Mouse (Mus musculus) megakaryocyte, embryonic 14.5 days (primary cell): ENCODE results near the gene Dach2. TPM values are rescaled to one million over a fixed set of nuclear protein-coding genes. Genes with fewer than 3 reads are reported as not detected.
"Not testable (repeated sequence)": the region's sequence is repeated elsewhere in the genome, so short reads cannot be mapped to it uniquely, and the experiment has no call there.

Experiments used
- H3K27me3 ChIP-seq: replicated peaks from 2 replicates; pipeline ENCODE3; 2012; ENCODE audit warnings: inconsistent platforms
- H3K36me3 ChIP-seq: replicated peaks from 2 replicates; pipeline ENCODE3; 2012; ENCODE audit warnings: low read length, inconsistent platforms, mixed read lengths
- H3K4me1 ChIP-seq: 2 replicates; pipeline ENCODE4 v1.6.1; 2012; ENCODE audit warnings: inconsistent platforms
- H3K4me3 ChIP-seq: replicated peaks from 2 replicates; pipeline ENCODE3; 2012; ENCODE audit warnings: moderate library complexity, mild to moderate bottlenecking, inconsistent platforms
- H3K9me3 ChIP-seq: 2 replicates; pipeline ENCODE4 v1.6.1; 2012; ENCODE audit warnings: inconsistent platforms
- FLI1 ChIP-seq: IDR thresholded peaks from 2 replicates; pipeline ENCODE4 v1.6.1; 2012; ENCODE audit warnings: low read length, inconsistent platforms, mixed read lengths
- GATA1 ChIP-seq: IDR thresholded peaks from 3 replicates; pipeline ENCODE4 v1.6.1; 2012; ENCODE audit warnings: mixed read lengths, low read length, inconsistent platforms, borderline replicate concordance
- polyA plus RNA-seq: library from polyadenylated mRNA; stranded (reverse); fragments of >175 nt; gene quantifications from 2 replicates; pipeline ENCODE4 v1.2.3, GENCODE M21; 2012; ENCODE audit warnings: low replicate concordance; ENCODE audit not compliant: insufficient read depth

Gene Dach2
- polyA plus RNA-seq = not detected in 2 replicates

DNA sequence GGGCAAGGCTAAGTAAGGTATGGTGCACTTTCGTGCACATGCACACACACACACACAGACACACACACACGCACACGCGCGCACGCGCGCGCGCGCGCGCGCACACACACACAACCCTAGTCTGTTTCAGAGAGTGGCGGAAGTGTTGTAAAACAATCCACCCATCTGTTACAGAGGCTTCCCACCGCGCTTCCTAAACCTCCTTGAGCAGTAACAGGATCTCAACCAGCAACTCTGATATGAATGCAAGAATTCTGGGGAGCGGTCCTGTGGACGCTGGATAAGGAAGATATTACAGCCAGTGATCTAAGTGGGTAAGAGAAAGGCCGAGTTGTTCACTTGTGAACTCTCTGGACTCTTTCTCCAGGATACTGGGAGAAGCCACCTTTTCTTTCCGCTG is at the start of gene Dach2:
TSS of gene Dach2 (plus strand) at position 107 of the 400 bp plus-strand sequence.
- Histone ChIP-seq H3K9me3 (no peaks in the 10 kb centered on the region), H3K4me3 (peak within 1 kb of the TSS; percentile 92), H3K4me1 (peaks cover 6% of the 10 kb centered on the region), H3K27me3 (peaks cover 8% of the 10 kb centered on the region), H3K36me3 (no peaks in the 10 kb centered on the region)
- TF ChIP-seq FLI1 (no peak), GATA1 (no peak)

DNA sequence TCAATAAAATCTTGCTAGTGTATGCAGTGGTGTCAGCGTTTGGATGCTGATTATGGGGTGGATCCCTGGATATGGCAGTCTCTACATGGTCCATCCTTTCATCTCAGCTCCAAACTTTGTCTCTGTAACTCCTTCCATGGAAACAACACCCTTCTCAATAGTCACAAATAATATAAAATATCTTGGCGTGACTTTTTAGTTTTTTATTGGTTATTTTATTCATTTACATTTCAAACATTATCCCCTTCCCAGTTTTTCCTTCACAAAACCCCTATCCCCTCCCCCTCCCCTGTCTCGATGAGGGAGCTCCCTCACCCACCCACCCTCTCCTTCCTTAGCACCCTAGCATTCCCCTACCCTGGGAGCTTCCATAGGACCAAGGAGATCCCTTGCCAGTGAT is 44.9 kb upstream of the Dach2 start:
- H3K27me3 ChIP-seq, H3K9me3 ChIP-seq, H3K36me3 ChIP-seq, H3K4me1 ChIP-seq, H3K4me3 ChIP-seq: not testable (repeated sequence)

DNA sequence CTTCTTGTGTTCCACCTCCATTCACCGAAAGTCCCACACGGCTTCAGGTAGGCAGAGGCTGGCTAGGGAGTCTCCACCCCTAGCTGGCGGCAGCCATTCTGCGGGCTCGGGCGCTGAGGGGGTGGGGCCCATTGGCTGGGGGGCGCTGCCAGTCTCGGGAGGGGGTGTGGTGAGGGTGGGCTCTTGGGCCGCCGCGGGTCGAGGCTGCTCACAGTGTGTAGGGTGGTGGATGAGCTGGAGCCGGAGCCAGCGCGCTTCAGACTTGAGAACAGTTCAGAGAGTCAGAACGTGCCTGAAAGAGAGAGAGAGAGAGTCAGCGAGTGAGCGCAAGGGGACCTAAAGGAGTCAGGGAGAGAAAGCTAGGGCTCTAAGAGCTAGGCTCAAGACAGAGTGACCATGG is 721 bp downstream of the Dach2 start:
- no peaks in the 10 kb centered on the region for H3K36me3 ChIP-seq
- no peaks in the 10 kb centered on the region for H3K9me3 ChIP-seq
- peak overlapping the region; percentile 92 for H3K4me3 ChIP-seq
- H3K27me3 ChIP-seq = peaks cover 8% of the 10 kb centered on the region
- H3K4me1 ChIP-seq = peaks cover 6% of the 10 kb centered on the region
- TF ChIP-seq GATA1 (no peak), FLI1 (no peak)

DNA sequence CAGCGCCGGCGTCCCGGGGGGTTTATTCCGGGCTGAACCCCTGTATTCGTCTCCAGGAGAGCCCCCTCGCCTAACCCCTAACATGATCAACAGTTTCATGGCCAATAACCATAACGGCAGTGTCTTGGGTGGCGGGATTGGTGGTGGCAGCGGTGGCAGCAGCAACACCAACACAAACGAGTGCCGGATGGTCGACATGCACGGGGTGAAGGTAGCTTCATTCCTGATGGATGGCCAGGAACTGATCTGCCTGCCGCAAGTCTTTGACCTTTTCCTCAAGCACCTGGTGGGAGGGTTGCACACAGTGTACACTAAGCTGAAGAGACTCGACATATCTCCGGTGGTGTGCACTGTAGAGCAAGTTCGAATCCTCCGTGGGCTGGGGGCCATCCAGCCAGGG is 1.2 kb downstream of the Dach2 start:
- Histone ChIP-seq H3K36me3 (no peaks in the 10 kb centered on the region), H3K27me3 (peaks cover 8% of the 10 kb centered on the region), H3K4me1 (peaks cover 6% of the 10 kb centered on the region), H3K9me3 (no peaks in the 10 kb centered on the region), H3K4me3 (peak overlapping the region; percentile 92)
- TF ChIP-seq FLI1 (no peak), GATA1 (no peak)

DNA sequence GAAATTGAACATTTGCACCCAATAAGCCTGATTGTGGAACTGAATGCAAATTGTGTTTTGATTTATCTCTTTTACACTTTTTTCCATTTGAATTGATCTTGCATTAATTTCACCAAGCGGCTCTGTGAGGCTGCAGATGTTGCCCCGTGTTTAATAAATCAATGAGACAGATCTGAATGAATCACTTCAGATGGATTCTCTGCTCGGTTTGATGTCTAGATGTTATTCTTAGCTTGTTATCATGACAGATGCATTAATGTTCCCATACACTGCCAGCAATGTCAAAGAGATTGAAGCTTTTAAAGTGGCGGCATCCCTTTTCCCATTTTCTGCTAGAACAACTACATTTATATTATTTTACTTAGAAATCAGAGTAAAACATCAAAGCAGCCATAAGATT is 7.0 kb downstream of the Dach2 start:
- Histone ChIP-seq H3K9me3 (no peaks in the 10 kb centered on the region), H3K36me3 (no peaks in the 10 kb centered on the region), H3K4me3 (no peak overlapping the region), H3K4me1 (no peaks in the 10 kb centered on the region), H3K27me3 (no peaks in the 10 kb centered on the region)
- no peak for TF ChIP-seq GATA1
- no peak for TF ChIP-seq FLI1

DNA sequence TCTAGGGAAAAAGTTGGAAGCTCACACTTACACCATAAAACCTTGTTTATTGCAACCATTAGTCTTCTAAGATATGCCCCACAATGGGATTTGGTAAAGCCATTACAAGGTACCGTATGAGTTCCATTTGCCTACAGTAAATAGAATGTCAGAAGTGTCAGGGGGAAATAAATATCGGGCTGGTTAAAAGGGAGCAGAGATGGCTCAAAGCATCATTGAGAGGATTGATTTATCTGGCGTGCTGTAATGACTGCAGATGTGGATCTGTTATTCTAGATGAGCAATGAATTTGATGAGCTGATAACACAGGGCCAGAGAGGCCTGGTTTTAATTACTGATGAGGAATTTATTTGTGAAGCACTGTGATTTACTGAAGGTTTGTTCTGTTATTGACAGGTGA is 40.8 kb downstream of the Dach2 start:
- Histone ChIP-seq H3K4me3 (no peak overlapping the region), H3K27me3 (no peaks in the 10 kb centered on the region), H3K36me3 (no peaks in the 10 kb centered on the region), H3K9me3 (no peaks in the 10 kb centered on the region), H3K4me1 (no peaks in the 10 kb centered on the region)
- no peak for TF ChIP-seq GATA1
- TF ChIP-seq FLI1 = no peak

DNA sequence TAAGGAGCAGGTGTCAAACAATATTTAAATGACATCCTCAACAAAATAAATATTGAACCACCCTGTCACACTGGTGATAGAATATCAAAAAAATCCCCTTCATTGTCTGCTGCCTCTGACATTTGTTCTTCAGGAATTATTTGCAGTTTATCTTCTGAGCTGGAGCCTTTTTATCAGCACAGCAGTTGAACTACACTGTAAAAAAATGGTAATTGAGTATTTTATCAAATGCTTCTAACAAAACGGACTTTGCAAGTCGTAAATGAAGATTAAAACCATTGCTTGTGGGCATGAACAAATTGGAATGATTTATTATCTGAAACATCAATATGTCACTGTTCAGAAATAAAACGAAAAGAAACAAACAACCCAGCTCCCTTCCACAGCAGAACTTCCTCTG is 97.1 kb downstream of the Dach2 start:
- TF ChIP-seq GATA1 (no peak), FLI1 (no peak)
- H3K36me3 ChIP-seq = no peaks in the 10 kb centered on the region
- no peaks in the 10 kb centered on the region for H3K9me3 ChIP-seq
- H3K27me3 ChIP-seq = no peaks in the 10 kb centered on the region
- H3K4me3 ChIP-seq = no peak overlapping the region
- H3K4me1 ChIP-seq = no peaks in the 10 kb centered on the region

DNA sequence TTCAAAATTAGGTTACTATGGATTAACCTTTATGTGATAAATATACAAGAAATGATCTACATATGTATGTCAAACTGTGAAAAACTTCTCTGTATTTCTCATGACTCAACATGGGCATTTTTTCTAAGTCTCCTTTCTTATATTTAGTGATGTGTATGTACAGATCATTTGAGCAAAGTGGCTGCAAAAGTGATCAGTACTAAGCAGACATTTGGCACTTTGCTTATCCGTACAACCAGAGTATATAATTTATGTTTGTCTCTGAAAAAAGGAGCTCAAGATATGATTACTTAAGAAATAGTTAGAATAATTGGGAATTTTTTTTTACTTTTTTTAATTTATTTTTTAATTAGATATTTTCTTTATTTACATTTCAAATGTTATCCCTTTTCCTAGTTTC is 111.4 kb downstream of the Dach2 start:
- H3K36me3 ChIP-seq = no peaks in the 10 kb centered on the region
- H3K27me3 ChIP-seq = no peaks in the 10 kb centered on the region
- H3K4me1 ChIP-seq = no peaks in the 10 kb centered on the region
- H3K9me3 ChIP-seq = no peaks in the 10 kb centered on the region
- TF ChIP-seq FLI1 (no peak), GATA1 (no peak)
- H3K4me3 ChIP-seq = no peak overlapping the region

DNA sequence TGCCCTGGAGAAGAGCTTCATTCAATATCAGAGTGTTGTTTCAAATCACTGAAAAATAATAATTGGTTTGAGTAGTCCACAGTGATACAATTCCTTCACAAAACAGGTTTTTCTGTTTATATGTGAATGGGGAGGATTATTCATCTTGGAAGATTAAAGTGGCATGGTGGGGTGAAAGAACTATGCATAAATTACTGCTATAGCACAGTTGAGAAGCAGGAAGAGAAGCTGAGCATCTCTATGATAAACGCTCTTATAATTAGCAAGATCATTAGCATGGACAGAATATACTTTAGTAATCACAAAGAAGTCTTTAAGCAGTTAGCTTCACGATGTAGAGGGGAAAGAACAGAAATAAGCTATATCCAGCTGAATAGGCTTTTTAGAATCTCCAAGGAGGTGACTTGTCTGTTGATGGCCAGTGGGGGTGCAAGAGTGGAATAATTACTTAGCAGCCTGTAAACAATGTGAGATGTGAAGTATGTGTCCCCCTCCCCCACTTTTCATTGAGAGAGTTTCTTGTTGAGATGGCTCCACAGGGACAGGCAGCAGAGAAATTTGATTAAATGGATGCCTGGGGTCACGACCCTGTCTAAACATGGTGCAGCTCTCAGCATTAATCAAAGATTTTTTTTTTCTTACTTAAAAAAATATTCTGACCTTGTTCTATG is 124.3 kb downstream of the Dach2 start:
- no peaks in the 10 kb centered on the region for H3K27me3 ChIP-seq
- H3K4me1 ChIP-seq = no peaks in the 10 kb centered on the region
- no peak for TF ChIP-seq GATA1
- no peak for TF ChIP-seq FLI1
- no peaks in the 10 kb centered on the region for H3K9me3 ChIP-seq
- no peaks in the 10 kb centered on the region for H3K36me3 ChIP-seq
- no peak overlapping the region for H3K4me3 ChIP-seq

DNA sequence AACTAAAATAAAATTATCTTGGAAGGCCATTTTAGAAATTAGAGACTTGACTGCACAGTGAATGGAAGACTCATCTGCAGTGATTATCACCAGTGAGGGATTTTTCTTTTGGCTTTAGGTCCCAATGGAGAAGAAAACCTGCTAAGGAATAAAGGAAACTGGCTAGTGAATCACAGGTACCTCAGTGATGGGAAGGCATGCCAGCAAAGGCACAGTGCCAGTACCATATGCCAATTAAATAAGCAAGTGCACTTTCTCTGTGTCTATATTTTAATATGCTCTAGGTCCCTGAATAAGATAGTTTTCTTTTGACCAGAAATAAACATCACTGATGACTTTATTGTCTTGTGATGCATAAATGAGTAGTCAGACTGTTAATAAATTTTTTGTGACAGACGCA is 184.8 kb downstream of the Dach2 start:
- no peaks in the 10 kb centered on the region for H3K27me3 ChIP-seq
- no peak overlapping the region for H3K4me3 ChIP-seq
- H3K9me3 ChIP-seq = no peaks in the 10 kb centered on the region
- TF ChIP-seq FLI1 (no peak), GATA1 (no peak)
- no peaks in the 10 kb centered on the region for H3K36me3 ChIP-seq
- H3K4me1 ChIP-seq = no peaks in the 10 kb centered on the region

DNA sequence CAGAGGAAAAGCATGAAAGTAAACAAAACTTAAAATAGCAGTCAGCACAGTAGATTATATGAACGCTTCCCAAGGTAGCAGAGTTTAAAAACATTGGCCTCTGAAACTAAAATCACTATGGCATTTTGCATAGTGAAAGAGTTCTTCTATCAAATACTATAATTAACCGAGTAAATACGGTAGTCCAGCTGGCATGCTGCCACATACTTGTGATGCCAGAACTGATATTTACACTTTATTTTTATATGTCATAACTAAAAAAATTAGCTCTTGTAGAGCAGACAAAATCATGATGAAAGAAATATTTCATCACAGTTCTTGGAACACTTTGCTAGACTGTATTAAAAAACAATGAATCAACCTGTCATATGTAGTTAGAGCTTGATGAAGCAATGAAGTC is 247.8 kb downstream of the Dach2 start:
- Histone ChIP-seq H3K36me3 (no peaks in the 10 kb centered on the region), H3K4me1 (no peaks in the 10 kb centered on the region), H3K9me3 (no peaks in the 10 kb centered on the region), H3K27me3 (no peaks in the 10 kb centered on the region), H3K4me3 (no peak overlapping the region)
- no peak for TF ChIP-seq FLI1
- TF ChIP-seq GATA1 = no peak
